Mouse (Mus musculus) kidney, adult 8-10 months (tissue): ENCODE results near the gene Gstt4.
A peak's percentile ranks its signal among the peaks of the same experiment; 100 is the strongest.

Experiments used
- DNase-seq, 2 experiments: peaks; one replicate each; pipeline ENCODE4 v3.0.0; 2022

The Gstt4 gene

DNA sequence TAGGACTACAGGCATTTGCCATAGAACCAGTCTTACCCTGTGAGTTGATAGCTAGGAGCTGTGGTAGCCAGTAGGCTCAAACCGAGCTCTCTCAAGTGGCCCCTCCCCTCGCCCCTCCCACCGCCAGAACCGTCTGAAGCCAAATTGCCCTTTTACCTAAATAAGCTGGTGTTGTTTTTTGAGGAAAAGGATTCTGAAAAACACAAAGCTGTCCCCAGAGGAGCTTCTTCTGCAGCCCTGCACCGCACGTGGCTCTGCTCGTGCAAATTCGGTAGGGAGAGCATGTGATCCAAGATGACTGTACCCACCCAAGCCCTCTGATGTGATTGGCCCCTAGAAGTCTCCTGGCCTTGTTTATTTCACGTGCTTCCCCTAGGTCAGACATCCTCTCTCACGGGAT, 13.0 kb upstream of the Gstt4 start:
- peak; percentile 89 to 93 for DNase-seq

DNA sequence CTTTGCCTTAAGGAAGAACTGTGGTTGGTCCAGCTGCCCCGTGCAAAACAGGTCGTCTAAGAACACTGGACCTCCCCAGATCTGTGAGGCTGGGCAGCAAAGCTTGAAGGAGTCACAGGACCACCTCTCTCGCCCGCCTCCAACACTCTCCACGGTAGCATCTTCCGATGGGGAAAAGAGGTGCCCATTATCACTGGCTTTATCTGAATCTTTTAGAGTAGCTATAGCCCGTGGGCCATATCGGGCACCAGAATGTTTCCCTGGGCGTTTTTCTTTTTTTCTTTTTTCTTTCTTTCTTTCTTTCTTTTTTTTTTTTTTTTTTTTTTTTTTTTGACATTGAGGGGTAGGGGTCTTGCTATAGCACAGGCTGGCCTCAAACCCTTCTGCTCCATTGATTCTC, 12.4 kb upstream of the Gstt4 start:
- DNase-seq: no peak

DNA sequence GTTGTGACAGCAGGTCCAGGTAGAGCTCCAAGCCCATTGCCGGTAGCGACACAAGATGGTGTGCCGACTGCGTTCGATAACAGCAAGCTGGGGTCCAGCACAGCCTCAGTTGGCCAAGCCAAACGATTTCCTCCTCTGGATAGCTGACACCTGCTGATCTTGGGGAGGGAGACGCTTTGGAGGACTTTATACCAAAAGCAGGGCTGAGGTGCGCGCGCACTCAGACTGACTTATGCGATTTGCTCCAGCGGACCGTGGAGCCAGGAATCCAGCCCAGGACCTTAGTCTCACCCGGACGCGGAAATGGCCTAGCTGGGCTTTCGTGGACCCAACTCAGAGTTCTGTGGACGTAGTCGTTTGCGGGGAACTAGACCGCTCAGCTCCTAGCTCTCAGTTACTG, 11.9 kb upstream of the Gstt4 start:
- peak; percentile 92 to 94 for DNase-seq

DNA sequence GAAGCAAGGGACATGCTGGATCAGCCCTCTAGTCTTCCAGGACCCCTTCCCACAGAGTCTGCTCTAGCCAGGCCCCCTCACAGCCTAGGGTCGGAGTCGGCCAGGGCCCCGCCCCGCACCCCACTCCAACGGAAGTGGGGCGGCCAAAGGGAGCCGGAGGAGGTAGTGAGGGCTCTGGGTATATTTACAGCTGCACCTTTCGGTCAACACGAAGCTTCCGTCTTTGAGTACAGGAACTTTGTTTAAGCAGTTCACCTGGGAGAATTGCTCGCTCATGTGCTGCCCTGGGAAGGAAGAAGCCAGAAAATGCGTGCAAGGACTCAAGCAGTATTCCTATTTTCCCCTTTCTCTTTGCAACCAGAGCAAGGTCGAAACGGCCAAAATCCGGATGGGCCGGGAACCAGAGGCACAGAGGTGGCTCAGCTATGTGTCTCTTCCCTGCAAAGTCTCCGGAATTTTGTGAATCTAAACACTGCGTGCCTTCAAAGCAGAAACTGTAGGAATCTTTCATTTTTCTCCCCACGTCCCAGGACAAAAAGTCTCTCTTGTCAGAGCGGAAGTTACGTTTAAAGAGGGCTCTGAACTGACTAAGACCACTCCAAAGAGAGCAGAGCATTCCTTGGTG, 11.2 kb upstream of the Gstt4 start:
- DNase-seq: peak; percentile 29 to 38

DNA sequence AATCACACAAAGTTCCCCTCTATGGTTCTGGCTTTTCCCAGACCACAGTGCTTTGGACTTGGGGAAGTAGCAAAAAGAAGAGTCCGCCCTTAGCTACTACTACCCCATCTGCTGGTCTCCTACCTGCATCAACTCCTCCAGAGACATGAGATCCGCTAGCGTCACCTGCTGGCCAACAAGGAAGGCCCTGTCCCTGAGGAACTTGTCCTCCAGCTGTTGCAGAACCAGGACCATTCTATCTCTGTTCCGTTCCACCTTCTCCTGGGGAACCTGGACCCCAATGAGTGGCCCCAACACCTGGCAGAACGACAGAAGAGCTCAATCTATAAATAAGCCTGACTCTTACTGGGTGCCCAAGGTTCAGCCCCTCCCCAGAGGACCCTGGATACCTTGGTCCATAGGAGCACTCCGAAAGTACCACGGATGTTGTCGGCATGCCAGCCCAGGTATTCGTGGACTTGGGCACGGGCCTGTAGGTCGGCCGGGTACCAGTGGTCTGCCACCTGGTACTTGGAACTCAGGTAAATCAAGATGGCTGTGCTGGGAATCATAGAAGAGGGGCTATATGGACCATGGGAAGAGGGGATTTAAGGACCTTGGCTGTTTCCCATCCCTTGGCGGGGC, 10.0 kb upstream of the Gstt4 start:
- DNase-seq: peak; percentile 86

DNA sequence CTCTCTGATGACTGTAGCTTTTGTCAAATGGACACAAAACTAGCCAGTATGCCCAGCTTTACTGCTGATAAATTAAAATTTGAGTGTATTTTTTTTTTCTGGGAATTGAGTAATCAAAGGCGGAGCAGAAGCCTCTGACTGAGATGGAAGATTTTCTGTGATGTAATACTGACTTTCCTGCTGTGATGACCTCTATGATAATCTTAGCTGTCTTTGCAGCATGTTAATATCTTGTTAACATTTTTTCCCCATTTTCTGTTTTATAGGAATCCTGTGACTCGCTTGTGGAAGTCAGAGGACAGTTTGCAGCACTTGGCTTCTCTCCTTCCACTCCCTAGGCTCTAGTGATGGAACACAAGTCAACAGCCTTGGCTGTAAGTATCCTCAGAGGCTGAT, 7.9 kb upstream of the Gstt4 start:
- no peak for DNase-seq

DNA sequence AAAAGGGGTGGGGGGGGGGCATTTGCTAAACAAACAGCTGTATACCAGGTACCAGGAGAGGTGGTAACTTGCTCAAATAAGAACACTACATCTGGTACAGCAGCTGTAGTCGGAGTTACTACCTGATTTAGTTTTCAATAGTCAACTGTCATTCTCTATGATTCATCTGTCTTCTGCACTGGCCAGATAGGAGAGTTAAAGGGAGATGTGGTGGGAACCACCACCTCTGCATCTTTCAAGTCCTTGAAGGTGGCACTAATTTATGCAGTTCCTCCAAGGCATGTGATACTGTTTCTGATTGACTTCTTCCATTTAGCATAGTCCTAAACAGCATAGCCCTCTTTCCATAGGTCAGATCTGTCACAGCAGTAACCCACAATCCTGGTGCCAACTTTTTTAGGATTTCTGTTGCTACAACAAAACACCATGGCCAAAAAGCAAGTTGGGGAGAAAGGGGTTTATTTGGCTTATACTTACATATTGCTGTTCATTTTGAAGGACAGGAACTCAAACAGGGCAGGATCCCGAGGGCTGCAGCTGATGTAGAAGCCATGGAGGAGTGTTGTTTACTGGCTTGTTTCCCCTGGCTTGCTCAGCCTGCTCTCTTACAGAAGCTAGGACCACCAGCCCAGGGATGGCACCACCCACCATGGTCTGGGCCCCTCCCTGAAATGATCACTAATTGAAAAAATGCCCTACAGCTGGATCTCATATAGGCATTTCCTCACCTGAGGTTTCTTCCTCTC, 7.4 kb upstream of the Gstt4 start:
- DNase-seq: no peak

DNA sequence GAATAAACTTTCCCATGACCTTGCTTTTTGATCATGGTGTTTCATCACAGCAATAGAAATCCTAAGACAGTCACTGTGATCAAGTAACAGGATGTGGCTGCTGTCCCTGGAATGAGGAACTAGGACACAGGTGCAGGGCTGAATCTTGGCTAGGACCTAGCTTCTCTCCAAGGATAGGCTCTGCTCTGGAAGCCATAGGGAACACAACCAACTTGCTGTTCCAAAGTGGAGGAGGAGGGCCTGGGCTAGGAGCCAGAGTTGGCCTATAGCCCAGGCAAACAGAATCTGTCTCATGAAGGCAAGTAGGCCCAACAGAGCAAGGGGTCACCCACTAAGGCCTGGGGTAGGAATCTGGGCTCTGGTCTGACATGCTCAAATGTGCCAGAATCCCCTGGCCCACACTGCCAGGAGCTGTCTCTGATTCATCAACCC, 6.2 kb upstream of the Gstt4 start:
- DNase-seq: peak; percentile 58 to 64

DNA sequence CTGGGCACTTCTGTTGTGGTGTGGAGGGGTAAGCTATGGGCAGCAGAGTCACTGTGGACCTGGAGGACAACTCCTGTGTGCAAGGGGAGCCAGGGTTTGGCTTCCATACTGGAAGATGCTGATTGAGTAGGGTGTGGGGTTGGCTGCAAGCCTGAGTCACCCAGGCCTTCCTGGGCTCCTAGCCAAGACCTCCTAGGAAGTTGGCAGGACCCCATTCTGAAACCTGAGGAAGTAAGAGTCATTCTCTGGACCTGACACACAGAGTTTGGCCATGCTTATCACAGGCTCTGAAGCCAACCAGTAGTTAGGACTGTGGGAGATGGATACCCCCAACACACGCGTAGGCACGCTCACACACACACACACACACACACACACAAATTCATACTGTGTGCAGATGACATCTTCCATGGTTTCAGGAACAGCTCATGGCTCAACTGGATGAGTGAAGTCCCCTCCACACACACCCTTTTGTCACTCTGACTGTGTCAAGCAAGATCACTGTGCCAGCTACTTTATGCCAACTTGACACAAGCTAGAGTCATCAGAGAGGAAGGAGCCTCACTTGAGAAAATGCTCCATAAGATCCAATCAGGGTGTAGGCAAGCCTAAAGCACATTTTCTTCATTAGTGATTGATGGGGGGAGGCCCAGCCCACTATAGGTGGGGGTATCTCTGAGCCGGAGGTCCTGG, 5.5 kb upstream of the Gstt4 start:
- peak; percentile 78 to 88 for DNase-seq

DNA sequence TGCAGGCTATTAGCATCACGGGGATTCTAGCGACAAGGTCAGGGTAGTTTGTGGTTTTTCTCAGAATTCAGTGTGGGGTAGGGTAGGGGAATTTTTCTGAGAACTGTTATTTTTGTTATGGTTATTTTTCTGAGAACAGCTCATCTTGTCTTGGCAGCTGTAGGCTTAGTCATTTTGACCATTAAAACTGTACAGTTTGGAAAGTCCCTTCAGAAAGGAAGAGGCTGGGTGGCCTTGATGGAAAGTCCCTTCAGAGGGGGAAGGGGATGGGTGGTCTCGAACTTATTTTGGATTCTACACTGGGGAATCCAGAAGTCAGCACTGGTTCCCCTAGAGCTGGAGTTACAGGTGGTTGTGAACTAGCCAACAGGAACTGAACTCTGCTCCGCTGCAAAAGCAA, 2.2 kb upstream of the Gstt4 start:
- no peak for DNase-seq

DNA sequence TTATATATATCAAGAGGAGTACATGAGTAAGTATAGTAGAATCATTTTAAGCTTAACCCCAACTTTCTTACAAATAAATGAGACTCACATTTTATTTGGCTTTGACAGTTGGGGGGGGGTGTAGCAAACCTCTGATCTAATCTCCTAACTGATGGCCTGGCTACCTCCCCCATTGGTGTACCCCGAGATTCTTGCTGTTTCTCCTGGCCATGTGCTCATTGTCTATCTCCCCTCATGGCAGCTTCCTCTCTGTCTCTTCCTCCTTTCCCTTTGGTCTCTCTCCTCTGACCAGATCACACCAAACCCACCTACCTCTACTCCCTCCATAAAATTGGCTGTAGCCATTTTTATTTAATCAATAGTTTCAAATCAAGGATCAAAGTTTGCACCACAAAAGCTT, 1.4 kb upstream of the Gstt4 start:
- no peak for DNase-seq

DNA sequence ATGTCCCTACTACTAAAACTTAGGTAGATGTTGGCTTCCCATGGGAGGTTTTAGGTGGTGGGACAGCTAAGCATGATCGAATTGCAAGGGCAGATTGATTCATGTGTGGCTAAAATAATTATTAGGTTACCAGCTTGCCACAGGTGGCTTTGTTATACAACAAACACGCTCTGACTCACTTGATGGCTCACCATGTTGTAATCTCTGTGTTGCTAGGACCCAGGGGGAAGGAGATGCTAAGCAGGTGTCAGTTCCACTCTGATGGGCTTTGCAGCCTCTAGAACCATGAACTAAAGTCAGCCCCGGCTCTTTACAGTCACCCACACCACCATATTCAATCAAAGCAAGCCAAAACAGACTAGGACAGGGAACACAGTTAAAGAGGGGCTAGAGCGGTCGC, 2.5 kb downstream of the Gstt4 start:
- no peak for DNase-seq

DNA sequence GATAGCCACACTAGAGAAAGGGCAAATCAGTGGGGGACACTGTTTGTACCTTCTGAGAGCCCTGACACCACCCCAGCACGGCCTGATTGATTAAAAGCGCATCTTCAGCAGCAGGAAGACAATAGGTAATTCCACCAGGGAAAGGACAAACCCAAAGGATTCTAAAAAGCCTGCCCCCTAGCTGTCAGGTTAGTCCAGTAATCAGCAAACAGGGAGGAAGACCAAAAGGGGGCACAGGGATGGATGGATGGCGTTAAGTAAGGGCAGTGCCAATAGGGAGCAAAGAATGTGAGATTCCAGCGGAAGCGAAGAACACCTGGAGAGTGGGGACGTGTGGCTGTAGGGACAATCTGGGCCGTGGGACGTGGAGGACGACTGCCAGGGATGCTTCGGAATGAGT, 3.7 kb downstream of the Gstt4 start:
- no peak for DNase-seq

DNA sequence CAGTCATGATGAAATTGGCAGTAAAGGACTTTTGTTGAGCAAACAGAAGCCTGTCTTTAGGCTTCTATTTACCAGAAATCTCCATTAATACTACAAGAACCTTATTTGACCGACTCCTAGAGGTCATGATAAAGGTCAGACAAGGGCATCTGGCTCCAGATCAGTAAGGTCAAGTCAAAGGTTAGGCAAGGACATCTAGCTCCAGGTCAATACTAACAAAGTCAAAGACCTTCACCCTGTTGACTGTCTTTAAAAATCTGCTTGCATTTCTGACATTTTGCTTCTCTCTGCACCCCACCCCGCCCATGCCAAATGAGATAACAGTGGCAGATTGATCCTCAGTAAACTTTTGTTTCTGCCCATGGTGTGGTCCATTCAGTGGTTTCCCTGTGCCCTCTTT, 18.1 kb downstream of the Gstt4 start:
- no peak for DNase-seq

DNA sequence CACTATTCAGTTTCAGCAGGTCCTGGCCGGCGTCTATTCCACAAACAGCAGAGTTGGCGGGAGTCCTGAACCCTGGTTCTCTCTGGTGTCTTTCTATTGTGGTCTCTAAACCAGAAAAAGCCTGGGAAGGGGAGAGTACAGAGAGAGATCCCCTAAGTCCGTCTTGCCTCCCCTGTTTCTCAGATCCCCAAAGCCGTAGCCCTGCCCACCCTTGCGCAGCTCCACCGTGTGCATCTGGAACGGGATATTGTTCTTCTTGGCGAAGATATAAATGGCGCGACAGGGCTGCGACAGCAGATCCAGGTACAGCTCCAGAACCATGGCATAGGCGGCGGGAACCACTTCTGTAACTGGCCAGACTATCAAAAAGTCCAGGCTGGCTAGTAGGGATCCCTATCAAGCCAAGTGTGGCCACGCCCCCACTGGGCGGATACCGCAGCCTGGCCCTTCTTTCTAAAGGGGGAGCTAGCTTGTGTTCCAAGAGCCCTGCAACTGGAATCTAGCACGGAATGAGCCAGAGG, 24.1 kb downstream of the Gstt4 start, which contains the start of gene Gstt1:
Gene Gstt1, minus strand, starts transcription at position 409 of the 521 bp plus-strand sequence.
- DNase-seq: peak; percentile 77 to 81

DNA sequence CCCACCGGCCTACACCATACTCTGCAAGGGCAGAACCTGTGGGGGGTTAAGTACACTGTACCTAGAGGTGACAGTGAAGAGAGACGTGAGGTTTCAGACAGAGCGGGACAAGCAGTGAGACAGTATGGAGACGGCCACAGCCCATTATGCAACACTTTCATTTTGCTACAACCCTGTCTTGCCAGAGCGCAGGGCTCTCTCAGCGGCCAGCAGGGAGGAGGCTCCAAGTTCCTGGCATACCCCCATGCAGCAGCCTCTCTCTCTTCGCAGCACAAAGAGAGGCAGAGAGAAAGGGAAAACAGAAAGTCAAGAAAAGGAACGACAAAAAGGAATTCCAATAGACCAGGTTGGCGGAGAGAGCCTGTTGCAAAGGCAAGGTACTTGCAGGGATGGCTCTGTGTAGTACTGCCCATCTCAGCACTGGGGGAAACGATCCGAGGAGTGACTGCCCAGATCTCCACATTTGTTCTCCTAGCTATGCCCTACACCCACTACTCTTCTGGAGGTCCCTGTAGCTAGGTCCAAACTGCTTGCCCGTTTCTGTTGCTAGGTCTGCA, 24.6 kb downstream of the Gstt4 start:
- peak; percentile 61 to 64 for DNase-seq

DNA sequence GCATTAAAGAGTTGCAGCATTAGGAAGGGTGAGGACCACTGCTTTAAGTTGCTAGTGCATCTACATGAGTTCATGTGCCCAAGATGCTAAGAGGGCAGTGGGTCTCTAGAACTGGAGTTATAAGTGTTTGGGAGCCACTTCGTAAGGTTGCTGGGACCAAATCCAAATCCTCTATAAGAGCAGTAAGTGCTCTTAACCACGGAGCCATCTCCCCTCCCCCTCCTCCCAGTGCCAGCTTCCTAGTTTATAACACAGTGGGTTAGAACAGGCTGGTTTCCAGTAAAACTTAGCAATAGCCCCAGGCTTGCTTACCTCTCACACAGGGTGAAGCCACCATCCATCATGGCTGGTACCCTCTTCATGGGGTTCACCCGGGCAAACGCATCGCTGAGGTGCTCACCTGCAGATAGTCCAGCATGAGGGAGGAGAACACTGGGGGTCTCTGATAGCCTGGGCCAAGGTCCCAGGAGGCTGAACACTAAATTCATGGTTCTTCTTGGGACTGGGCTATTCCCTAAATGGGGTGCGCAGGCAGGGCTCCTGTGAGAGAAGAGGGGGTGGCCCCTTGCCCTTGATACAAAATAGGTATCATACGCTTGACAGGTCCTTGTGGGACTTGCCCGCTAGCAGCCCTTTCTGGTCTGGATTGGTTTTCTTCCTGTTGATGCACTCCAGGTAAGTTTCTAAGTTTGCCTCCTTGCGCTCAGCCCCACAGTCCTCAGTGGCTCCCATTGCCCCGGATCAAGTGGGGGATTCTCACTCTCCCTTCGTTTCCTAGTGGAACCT, 25.4 kb downstream of the Gstt4 start:
- peak in 1 of 2 experiments; percentile 25 for DNase-seq

DNA sequence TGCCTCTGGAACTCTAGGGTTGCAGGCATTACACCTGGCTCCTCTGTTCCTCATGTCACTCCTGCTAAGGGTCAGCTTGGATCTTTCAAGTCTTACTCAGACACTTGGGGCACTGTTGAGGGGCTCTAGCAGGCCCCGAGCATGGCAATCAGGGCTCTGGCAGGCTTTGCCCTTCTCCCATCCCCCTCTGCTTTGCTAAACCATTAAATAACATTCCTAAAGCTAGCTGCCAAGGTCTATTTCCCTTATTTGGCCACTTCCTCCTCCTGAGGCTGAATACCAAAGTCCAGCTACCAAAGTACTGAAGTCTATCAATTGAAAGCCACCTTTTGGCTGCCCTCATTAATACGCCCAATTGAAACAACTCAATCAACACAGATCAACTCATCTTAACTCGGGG, 27.5 kb downstream of the Gstt4 start:
- DNase-seq: peak; percentile 73 to 86

DNA sequence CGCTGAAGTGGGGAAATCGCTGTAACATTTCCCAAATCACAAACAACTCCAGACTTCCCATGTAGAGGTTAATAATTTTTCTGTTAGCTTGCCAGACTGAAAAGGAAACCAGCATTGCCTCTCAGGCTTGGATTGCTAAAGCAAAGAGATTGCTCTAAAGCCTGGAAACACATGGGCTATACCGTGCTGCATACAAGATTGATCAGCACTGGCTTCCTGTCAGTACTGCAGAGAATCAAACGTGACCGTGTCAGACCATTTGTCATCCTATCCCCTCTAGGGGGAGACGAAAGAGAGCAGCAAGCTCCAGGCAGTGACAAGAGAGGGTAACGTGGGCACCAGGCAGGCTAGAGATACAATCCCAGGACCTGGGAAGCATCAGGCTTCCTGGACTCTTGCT, 31.6 kb downstream of the Gstt4 start:
- no peak for DNase-seq

DNA sequence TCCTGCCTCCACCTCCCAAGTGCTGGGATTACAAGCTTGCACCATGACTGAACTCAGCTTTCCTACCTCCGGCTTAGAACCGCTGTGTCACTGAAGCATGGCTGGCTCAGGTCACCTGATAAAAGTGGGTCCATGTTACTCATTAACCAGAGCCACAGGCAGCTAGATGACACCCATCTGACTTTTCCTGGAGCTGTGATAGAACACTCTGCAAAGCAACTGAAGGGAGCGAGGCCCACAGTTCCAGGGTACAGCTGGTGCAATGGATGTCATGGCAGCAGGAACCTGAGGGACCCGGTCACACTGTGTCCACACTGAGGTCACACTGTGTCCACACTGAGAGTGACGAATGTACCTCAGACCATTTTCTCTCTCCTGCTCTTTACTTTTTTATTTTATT, 32.5 kb downstream of the Gstt4 start:
- peak; percentile 81 to 85 for DNase-seq

DNA sequence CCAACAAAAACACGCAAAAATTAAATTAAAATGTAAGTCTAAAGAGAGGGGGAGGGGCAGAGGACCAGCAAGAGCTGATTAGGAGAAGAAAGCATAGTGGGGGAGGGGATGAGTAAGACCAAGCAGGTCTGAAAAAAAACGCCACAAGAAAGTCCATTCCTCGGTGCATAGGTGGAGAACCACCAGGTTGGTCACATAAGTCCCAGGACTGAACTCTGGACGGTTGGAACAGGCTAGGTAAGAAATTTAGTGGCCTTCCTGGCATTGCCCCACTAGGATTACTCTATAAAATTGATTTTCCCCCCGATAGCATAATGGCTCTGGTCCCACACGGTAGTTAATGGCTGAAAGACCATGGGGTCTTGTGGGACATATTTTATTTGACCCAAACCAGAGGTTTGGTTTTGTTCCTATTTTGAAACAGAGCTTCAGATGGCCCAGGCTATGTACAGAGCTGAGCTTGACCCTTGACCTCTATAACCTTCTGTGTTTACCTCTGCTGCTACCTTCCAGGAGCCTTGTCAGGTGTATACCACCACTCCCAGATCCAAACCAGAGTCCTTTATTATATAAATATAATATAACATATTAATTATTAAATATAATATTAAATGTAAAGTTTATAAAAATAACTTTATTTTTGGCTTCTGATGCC, 33.1 kb downstream of the Gstt4 start:
- DNase-seq: no peak

DNA sequence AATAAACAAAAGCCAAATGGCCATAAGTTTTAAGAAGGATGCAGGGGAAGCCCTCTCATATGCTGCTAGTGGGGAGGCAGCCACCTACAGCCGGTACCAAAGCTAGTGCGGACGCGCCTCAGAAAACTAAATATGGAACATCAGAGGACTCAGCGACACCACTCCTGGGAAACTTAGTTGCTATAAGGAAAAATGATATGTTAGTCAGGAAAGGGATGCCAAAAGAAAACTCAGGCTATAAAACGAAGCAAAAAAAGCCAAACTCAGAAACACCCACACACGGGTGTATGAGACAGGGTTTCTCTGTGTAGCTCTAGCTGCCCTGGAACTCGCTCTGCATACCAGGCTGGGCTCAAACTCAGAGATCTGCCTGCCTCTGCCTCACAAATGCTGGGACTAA, 34.1 kb downstream of the Gstt4 start:
- DNase-seq: no peak
